Mouse (Mus musculus) heart, postnatal 4 days (tissue): ENCODE measurements around the gene Fam160a1. TPM values are rescaled to one million over a fixed set of nuclear protein-coding genes. Genes with fewer than 3 reads are reported as not detected.

ENCODE experiments used
- DNase-seq: peaks from one replicate; pipeline ENCODE4 v3.0.0; 2021
- total RNA-seq, 2 experiments: library from RNA; stranded (reverse); gene quantifications; 2 replicates each; pipeline ENCODE4 v1.2.3; 2021

Fam160a1 gene
- 10 to 100 TPM; 27.0 to 28.1 TPM for total RNA-seq

DNA sequence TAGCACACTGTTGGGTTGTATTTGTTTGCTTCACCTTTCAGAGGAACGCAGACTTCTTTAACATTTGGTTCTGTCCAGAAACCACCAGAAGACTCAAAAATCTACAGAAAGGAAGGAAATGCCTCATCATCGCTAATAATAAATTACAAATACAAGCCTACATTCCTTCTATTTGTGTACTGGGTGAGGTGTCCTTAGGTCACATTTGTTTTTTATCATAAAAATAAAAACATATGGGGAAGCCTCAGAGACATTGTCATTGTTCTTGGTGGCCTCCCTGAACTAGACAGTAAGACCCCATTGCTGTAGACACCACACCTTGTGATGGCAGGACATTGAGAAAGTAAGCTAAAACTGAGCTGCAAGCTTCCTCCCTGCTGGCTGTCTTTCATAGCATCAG, at the start of gene Fam160a1:
Gene Fam160a1, minus strand, starts transcription at position 101 of the 400 bp plus-strand sequence.
- DNase-seq, result no peak

GRCm38 (mm10) chr3:85863996-85864395, 46.9 kb upstream of the Fam160a1 start:
- no peak for DNase-seq

- no peak for DNase-seq
These were observed 45.8 kb upstream of the Fam160a1 start for GRCm38 (mm10) chr3:85862886-85863285.

DNA sequence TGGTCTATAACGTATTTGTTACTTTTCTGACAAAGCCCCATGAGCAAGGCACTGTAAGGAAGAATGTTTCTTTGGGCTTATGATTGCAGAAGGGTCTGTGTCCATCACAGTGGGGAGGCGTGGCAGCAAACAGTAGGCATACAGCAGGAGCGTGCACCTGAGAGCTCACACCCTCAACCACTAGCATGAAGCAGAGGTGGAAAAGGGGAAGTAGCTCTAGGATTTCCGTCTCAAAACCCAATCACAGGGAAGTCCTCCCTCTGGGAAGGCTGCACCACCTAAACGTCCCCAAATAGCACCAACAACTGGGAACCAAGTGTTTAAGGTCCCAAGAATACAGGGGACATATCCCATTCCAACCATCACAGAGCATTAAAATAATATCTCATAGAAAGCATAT, 43.9 kb upstream of the Fam160a1 start:
- DNase-seq, result no peak

GRCm38 (mm10) chr3:85859311-85859710, 42.2 kb upstream of the Fam160a1 start:
- DNase-seq, result no peak

- peak; percentile 72 for DNase-seq
These were observed 41.3 kb upstream of the Fam160a1 start for GRCm38 (mm10) chr3:85858140-85859135.

DNA sequence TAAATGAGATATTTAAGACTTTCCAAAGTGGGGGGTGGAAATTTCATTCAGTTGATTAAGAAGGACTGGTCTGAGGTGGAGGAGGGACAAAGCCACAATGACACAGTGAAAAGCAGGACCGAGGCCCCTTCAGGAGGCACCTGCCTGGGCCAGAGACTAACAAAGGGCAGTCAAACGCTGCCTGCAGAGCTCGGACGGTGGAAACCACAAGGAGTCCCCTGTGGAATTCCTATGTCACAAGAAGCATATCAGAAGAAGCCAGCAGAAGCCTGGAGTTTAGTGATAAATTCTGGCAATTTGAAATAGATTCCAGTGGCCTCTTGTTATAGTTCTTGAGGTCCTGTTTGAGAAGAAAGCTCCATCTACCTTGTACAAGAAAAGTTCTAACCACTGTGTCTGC, 40.0 kb upstream of the Fam160a1 start:
- no peak for DNase-seq

GRCm38 (mm10) chr3:85855947-85856346, 38.9 kb upstream of the Fam160a1 start:
- DNase-seq, result no peak

- DNase-seq, result no peak
These were observed 38.0 kb upstream of the Fam160a1 start for GRCm38 (mm10) chr3:85855043-85855442.

- no peak for DNase-seq
These were observed 37.1 kb upstream of the Fam160a1 start for GRCm38 (mm10) chr3:85854143-85854542.

DNA sequence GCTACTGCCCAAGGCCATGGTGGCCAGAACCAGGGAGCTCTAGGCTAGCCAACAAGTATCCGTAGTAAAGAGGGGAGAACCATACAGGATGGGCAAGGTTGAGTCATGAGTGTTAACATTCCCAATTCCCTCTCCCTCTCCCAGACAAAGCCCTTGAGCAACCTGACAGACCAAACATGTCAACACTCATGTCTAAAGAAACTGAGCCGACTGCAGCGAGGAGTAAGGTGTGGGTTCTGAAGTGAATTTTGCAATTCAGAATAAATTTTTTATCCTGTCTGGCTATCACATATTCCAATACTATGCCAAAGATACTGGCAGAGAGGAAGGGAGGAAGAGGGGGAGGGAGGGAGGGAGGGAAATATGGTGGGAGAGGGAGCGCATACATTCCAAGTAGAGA, 36.6 kb upstream of the Fam160a1 start:
- DNase-seq, result no peak

GRCm38 (mm10) chr3:85850079-85850478, 33.0 kb upstream of the Fam160a1 start:
- no peak for DNase-seq

- no peak for DNase-seq
These were observed 29.2 kb upstream of the Fam160a1 start for GRCm38 (mm10) chr3:85846316-85846715.

GRCm38 (mm10) chr3:85845341-85845740, 28.2 kb upstream of the Fam160a1 start:
- DNase-seq, result no peak

- DNase-seq, result peak; percentile 33
These were observed 25.8 kb upstream of the Fam160a1 start for GRCm38 (mm10) chr3:85842881-85843218.

GRCm38 (mm10) chr3:85842177-85842880, 25.2 kb upstream of the Fam160a1 start:
- DNase-seq, result no peak

DNA sequence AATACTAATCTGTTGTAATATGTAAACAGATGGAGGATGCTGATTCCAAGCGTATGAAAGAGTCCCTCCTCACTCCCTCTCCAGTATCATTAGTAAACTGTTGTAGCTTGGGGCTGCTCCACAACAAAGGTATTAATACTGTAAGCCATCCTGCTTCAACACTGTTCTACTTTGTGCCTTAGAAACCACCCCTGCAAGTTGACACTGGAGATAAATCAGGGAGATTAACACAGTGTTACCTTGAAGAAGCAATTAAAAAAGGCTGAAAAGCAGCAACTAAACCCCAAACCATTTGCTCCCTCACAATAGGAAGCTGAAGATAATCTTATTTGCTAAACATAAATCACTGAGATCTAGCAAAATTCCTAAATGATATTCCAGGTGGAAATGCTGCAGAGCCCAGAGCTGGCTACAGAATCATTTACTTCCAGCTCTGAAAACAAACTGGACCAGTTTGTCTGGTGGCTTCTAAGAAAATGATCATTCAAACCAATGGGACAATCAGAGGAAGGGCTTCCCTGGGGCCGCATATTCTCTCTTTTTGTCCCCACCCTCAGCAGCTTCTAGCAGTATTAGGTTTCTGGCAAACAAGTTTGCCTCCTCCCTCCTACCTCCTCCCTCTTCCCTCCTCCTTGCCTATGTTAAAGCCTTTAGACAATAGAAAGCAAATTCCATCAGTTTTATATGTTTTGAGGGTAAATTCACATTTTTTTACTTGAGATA, 24.5 kb upstream of the Fam160a1 start:
- no peak for DNase-seq

- DNase-seq, result no peak
These were observed 16.5 kb upstream of the Fam160a1 start for GRCm38 (mm10) chr3:85833627-85834026.

DNA sequence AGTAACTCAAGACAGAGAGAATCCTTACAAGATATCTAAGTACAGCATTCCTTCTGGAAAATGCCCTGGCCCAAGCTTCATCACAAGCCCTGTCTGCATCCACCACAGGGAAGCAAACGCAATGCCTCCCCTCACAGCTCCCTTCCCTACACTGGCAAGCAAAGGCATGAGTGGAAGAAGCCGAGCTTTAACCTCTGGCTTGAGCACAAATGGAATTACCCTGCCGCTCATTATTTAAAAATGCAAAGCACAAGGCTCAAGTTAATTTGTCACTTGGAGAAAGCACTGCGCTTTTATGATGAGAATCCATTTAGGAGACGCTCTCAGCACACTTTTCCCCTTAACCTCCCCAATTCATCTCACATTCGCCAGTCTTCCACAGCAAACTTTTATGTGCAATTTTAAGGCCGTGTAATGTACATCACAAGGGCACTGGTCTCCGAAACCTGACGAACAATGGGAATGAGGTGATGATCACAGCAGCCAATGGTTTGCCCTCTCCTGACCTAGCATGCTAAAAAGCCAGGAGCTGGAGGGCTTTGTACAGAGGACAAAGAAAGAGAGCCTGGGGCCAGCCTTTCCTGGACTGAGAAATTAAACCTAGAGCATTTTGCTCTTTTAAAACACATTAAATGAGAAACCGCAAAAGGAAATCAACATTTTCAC, 15.5 kb upstream of the Fam160a1 start:
- DNase-seq, result no peak

GRCm38 (mm10) chr3:85831785-85832184, 14.7 kb upstream of the Fam160a1 start:
- DNase-seq, result no peak

DNA sequence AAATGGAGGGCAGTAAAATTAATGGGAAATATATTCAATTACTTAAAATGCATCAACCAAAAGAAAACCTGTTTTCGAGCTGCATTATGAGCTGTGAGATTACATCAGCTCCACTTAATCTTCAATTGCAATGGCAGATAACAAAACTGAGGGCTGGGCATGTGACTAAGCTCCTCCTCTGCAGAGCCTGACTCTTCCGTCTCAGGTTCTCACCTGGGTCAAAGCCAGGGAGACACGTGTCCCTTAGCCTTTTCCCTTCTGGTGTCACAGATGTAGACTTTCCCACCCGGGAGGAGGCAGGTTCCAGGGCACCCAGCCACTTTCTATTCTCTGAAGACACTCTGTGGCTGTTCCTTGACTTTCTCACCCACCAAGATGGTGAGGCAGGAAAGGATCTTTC, 12.0 kb upstream of the Fam160a1 start:
- no peak for DNase-seq

DNA sequence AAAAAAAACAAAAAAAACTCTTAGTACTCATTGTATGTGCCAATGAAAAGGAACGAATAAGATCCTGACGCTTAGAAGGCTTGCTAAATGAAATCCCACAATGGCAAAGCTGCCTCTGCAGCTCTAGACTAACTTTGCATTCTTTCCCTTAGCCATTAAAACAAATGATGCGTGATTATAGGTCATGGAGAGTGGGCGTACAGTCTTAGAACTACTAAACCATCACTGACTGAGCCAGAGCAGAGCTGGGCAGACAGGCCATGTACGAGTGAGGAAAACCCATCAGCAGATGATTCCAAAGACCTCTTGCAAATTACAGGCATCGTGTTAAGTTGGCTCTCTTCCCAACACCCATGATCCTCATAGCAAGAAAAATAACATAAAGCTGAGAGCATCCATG, 10.7 kb upstream of the Fam160a1 start:
- no peak for DNase-seq
